Mouse (Mus musculus) granulocyte monocyte progenitor cell, adult 5-6 weeks (primary cell): ENCODE measurements around the gene Fbn1. TPM values are rescaled to one million over a fixed set of nuclear protein-coding genes. Genes with fewer than 3 reads are reported as not detected.

ENCODE experiments used
- ATAC-seq: replicated peaks from 2 replicates; pipeline ENCODE4 v1.8.0; 2016; ENCODE audit warnings: mild to moderate bottlenecking, moderate TSS enrichment, inconsistent platforms; ENCODE audit not compliant: poor library complexity, severe bottlenecking
- total RNA-seq, 2 experiments: library from RNA; stranded (forward) in 1 of 2; stranded (reverse) in 1 of 2; fragments of 200-712, 200-1000 nt in 1 of 2; fragments of >200 nt in 1 of 2; fragmentation: Nextera tagmentation in 1 of 2; gene quantifications; 2 replicates each; pipeline ENCODE4 v1.2.3; 2014 to 2017

The Fbn1 gene
- total RNA-seq, 2 experiments from 2014 or later = 0.05 TPM; not detected in 1

DNA sequence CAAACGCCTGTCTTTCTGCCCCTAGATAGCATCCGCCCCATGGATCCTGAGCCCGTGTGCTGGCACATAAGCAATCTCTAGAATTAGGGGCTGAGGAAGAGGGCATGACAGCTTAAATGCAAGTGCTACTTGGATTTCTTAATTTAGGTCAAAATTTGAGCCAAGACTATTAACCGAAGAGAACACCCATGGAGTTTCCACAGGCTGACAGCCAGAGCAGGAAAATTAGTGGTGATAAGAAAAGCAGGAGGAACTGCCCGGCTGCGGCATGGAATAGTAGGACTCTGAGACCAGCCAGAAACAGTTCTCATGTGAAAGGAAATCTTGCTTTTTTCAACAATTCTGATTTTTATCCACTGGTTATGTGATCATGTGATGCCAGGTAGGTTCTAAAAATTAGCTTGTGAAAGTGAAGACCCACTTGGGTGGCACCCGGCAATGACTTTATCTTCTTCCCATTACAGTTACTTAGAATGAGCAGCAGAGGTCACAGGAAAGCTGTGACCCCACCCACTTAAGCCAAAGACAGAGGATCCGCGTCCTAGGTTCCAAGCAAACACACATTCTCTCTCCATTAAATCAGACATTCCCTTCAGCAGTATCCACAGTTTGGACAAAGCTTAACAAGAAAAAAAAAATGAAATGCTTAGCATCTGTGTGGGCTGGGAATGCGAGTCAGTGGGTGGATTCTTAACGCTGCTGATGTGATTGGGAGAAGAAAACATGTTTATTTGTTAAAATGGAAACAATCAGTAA lies 152.4 kb downstream of the Fbn1 start:
- ATAC-seq = no peak

DNA sequence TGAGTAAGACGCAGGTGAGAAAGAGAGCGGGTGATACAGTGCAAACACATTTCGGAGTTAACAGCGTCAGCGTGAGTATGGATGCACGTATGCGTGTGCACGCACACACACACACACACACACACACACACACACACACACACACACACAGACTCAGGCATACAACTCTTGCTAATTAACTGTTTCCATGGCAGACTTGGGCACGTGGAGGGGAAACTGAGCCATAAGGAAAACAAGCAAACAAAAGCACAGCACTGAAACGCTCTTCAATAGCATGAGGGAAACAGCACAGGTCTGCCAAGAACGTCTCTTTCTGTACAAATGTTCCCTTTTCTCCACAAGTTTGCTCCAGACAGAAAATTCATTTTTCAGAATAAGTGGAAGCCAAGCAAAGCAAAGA lies 153.2 kb downstream of the Fbn1 start:
- ATAC-seq = no peak

DNA sequence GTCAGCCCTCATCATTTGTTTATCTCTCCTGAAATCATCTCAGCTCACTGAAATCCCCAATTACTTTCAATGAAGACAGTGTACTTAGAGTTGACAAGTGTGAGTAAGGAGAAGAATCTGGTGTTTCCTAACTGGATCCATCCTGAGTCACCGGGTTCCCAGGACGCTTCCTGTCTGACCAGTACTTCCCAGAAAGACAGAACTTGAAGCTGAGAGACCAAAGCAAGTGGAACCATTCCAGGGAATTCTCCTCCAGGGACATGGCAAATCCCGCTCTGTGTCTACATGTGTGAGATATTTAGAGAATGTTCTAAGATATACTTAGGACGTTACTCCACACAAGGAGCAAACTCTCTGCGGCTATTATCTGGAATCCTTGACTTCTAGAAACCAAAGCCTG lies 158.6 kb downstream of the Fbn1 start:
- ATAC-seq = no peak

DNA sequence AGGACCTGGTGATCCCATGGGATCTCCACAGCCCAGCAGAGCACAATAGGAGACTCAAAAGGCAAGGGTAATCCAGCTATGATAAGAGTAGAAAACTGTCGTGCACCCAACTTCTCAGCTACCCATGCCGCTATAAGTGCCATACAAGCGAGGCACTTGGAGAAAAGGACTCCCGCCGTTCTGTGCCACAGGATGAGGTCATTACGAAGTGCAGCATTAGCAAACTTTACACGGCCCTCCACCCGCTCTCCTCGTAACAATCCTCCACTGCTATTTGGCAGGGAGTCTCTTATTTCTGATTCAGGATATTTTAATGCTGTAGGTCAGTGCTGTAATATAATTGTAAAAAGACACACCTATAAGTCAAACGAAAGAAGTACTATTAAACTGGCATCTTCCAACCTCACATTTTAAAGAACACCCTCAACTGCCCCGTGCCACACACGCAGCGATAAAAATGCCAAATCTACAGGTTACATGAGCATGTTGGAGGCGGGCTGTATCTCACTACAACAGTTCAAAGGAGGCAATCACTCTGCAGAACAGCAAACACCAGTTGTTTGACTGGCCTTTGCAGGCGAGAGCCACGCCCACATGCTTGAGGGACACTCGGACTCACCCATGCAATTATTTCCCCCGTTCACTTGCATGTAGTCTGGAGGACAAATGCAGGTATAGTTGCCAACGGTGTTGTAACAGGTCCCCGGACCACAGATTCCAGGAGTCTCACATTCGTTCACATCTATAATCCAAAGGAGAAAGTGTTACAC lies 165.4 kb downstream of the Fbn1 start:
- no peak for ATAC-seq

DNA sequence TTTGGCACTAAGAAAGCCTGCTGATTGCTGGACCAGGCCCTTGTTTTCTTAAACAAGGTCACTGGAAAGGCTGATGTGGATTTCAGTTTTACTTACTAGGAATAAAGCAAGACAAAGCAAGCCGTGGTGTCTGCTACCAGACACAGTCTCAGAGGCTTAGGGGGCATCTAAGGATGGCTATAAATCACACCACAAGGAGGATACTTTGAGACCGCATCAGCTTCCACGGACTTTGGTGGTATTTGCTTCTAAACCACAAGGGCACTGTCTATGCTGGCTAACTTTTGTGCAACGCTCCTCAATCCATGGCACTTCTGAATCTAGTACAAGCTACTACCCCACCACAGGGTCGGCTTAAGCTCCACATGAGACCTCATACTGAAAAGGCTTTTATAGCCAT lies 167.4 kb downstream of the Fbn1 start:
- ATAC-seq = no peak

DNA sequence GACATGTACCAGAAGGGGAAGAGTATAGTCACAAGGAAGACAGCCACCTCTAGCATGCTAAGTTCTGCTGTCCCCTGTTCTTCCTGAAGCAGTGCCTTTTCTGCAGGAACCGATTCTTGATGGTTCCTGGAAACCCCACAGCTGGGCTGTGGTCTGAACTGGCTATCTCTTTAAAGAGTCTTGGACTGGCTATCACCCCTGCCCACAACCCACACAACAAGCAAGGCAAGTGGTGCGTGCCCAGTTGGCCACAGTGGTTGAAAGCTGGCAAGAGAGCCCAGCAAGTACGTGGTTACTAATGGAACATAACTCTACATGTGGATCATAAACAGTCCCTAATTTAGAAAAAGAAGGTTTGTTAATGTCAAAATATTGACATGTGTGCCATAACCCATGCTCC lies 170.6 kb downstream of the Fbn1 start:
- ATAC-seq = peak; percentile 30; the same call in 1 of the 2 replicates

DNA sequence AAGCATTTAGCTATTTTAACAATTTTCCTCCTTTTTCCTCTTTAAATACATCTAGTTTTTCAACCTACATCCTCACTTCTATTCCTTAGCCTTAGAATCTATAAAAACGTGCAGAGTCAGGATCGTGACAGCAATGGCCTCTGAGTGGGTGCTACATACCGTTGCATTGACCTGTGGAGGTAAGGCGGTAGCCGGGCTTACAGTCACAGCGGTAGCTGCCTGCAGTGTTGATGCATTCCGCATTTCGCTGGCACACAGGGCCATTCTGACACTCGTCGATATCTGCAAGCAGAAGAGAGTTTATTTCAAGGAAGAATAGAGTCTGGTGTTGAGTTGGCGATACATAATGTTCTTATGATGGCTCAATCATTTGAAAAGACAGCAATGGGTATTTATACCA lies 172.6 kb downstream of the Fbn1 start:
- no peak for ATAC-seq

DNA sequence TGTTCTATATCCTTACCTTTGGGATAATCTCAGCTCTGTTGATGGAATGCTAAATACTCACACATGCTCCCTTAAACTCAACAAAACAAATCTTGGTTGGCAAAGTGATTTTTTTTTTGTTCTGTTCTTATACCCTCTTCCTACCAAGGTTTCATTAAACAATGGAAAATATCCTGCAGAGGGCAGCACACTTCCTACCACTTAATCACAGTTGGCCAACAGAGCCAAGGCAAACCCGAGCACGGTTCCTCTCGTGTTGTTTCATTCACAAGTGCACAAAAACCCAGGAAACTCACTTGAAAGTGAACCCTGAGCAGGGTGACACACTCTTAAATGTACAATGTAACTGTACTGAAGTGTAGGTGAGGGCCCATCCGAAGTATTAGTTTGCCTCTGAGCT lies 173.6 kb downstream of the Fbn1 start:
- ATAC-seq = no peak; the same call in 1 of the 2 replicates

DNA sequence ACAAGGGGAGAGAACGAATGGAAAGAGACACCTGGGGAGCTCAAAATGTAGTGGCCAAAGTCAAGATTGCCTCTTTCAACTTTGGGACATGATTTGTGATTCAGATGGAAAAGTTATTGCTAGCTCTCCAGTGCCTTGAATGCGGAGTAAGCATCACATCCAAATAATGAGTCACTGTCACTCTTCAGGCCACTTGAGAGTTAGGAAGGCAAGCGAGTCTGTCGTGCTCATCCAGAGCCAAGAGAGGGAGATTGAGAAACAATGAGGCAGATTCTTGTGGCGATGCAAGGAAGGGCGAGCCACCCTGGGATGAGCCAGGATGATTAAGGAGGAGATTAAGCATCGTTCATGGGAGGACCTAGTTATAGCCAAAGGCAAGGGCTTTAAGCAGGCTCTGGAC lies 176.2 kb downstream of the Fbn1 start:
- ATAC-seq = no peak

DNA sequence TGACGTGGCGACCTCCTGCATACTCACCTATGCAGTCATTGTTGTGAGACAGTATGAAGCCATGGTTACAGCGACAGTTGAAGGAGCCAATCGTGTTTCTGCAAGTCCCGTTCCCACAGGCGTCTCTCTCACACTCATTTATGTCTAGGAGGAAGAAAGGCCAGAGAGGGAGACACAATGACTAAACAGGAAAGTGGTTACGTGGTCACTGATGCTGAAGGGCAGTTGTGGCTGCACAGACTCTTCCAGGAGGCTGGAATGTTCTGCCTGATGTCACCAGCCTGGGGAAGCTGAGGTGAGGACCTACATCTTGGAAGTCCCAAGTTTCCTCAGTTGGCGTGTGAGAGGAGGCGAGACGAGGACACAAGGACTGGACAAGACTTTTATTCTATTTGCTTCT lies 177.3 kb downstream of the Fbn1 start:
- ATAC-seq = no peak

DNA sequence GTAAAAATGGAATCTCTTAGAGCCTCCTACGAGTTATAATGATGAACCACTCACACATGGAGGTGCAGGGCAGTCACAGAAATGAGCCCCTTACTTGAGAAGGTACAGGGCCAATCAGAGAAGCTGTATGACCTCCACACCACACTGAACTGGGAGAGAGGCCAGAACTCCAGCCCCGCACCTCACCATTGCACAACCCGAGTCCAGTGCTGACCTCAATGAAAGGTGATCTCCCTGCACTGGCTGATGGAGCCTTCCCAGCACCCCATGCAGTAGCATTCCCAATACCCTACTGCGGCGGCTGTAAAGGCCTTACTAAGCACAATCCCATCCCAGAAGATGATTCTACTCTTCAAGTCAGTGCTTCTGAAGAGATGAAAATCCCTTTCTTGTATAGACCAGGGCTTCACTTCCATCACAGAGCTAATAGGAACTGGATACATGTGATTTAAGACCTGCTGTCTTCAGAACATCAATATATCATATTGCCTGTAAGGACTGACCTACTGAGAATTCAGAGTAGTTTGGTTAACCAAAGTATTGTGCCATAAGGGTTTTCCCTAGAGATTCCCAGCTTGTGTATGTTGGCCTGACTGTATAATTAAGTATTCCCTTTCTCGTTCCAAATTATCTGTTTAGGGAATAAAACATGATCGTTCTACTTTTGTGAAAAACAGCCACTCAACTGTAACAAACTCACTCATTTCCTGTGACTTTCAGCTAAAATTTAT lies 182.5 kb downstream of the Fbn1 start:
- no peak for ATAC-seq

DNA sequence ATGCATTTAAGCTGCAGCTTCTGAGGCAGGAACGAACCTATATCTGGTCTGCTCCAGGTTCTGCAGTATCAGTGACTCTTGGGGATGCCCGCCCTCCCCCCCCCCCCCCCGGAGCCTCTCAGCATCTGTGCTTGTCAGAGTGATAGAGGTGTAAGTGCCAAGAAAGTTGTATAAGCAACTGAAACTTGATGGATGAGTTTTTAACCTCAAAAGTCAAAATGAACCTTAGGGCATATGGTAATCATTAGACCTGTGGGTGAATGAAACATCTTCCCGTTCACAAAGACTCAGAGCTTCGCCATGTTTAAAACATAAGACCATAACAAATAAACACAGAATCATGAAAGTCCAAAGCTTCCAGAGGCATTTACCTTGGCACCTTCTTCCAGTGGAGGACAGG lies 183.3 kb downstream of the Fbn1 start:
- ATAC-seq = no peak

DNA sequence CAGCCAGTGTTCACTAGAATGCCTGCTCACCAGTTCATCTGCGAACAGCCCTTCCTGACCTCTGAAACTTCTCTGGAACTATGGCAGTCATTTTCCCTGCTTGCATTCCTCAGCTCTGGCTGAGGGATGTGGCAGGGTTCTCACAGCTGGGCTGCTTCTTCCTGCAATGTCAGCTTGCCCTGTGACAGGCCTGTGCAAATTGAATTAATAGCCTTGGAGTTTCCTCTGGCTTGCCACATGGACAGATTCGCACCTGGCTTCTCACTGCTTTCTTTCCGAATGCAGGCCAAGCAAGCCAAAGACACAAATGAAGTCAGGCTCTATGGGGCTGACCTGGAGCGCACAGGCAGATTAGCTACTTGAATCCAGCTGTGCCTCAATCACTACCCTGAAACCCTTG lies 184.4 kb downstream of the Fbn1 start:
- ATAC-seq = no peak

DNA sequence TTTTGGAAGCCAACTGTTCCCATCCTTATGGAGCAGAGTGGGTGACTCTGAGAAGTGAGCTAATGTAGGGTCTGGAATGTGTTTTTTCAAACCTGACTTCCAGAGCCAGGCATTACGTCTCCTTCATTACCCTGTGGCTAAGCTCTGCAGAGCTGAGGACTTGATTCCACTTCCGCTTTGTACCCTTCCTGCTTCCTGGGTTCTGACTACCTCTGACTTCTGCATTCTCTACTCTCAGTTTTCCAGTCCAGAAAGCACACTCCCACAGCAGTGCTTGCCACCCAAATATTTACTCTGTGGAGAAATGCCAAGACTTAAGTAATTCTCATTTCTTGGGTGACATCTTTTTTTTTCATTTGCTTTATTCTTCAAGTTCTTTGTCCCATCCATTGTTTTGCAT lies 185.2 kb downstream of the Fbn1 start:
- peak; percentile 96 for ATAC-seq

DNA sequence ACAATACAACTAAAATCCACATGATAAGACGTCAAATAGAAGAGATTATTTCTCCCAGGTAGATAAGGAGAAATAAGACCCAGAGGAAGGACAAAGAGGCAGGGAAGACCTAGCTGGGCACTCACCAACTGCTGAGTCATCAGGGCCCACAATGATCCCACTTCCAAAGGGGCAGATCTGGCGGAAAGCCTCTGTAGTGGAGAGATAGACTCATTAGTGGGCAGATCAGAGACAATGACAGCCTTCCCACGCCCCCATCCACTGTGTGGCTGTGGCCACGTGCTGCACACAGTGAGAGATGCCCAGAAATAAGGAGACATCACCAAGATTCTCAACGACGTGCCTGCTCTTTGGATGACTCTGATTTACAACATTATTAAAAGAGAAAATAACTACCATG lies 186.7 kb downstream of the Fbn1 start:
- ATAC-seq = no peak

DNA sequence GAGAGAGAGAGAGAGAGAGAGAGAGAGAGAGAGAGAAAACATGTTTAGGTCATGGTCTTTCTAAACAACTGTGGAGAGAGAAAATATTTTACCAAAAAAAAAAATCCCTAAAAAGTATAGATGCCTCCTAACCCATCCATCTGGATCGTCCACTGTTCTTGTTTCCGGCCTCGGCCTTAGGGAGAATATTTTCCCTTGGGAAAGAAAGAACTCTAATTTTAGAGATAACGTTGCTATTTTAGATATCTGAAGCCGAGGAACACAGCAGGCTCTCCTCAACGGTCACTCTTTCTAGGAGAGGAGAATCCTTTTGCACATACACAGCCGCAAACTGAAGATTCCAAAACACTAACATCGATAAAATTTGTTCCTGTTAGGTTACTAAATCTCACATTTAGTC lies 188.1 kb downstream of the Fbn1 start:
- no peak for ATAC-seq

DNA sequence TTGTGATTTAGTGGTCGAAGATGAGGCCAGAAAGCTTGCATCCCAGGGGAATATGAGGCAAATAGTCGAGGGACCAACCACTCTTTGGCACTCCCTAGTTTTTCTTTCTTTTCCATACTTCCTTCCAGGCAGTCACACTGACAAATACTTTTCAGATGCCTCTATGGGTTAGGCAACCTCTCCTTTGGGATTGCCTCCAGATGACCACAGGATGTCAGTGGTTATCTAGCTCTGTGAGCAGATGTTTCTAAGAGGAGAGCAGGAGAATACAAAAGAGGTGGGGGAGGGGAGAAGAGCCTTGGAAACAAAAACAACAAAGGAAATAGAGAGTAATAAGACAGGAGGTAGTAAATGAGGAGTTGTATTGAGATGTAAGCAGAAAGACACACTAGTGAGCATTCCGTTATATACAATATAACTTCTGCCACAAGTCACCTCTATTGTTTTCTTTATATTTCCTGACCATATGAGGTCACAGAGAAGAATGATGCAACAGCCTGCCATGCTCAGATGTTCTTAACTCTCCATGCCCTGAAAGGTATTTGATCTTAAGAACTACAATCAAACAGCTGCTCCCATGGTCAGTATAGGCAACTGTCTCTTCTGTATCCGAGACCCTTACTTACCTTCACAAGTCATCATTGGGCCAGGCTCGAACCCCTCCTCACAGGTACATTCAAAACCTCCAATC lies 189.3 kb downstream of the Fbn1 start:
- peak; percentile 38; the same call in 1 of the 2 replicates for ATAC-seq

DNA sequence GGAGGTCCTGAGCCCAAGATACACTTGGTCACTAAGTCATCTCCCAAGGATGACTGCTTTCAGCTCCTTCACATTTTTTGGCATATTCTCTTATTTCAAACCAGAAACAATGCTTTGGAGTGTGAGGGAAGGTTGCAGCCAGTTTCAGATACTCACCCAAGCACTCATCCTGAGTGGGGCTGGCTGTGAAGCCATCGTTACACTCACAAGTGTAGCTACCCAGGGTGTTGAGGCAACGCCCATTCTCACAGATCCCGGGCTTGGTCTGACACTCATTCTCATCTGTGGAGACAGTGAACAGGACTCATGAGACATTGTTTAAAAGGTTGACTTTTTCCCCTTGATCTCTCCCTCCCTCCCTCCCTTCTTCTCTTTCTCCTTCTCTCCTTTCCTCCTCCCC lies 192.6 kb downstream of the Fbn1 start:
- no peak for ATAC-seq

DNA sequence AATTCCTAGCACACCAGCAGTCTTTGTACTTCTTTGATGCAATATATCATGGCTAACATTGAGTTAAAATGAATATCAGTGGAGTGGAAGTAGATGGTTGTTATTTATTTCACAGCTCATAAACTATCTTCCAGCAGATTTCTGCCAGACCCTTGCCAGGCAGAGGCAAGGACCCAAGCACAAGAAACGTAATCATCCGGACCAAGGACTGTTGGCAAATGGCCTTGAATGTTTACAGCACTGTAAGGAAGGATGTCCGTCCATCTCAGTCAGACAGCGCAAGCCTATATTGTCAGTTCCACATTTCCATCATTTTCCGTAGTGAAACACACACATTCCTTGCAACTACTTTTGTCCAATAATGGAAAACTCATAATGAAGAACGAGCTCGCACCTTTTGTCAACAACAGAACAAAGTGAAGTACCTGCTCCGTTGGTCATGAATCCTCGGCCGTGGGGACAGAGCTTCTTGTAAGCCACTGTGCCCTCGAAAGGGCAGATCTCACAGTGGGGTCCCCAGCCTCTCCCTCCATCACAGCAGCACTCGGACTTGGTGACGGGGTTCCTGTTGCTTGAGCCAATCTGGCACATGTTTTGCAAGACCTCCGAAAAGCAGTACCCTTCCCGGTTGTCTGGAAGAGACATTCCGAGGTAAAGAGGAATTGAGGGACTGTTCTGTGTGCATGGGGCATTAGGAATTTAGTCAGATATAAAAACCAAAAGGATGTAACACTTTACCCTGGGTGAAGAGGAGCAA lies 193.4 kb downstream of the Fbn1 start:
- ATAC-seq = no peak

DNA sequence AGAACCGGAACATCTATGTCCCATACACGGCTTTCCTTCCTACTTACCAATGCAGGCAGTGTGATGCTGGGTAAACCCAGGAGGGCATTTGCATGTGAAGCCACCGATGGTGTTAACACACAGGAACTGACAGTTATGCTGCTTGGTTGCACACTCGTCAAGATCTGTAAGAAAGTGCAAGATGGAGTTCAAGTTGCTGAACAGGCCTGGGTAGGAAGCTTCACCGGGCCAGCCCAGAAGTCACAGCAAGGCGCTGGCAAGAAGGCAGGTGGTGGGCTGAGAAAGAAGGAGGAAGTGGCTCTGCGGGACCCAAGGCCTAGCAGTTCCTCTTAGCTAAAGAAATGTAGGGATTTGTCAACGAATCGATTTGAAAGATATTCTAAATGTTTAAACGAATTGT lies 198.1 kb downstream of the Fbn1 start:
- peak; percentile 95 for ATAC-seq
